Mouse (Mus musculus): ENCODE measurements at regions not wholly inside any gene's neighbourhood (a gene's known extent, or its start where the extent isn't known, plus 50 kb on each side); places are given as distances from the start of the nearest gene placed in this dataset.

GRCm38 (mm10) chr1:91744701-91745100, 56.6 kb upstream of the Twist2 start:
- no peaks in the 10 kb centered on the region for H3K4me1 ChIP-seq (replicated peaks; ENCODE audit: low read depth, low read length)
- no peaks in the 10 kb centered on the region for H3K36me3 ChIP-seq (ENCODE audit: insufficient read depth, low read length)
- H3K9me3 ChIP-seq (ENCODE audit: low read length) = no peaks in the 10 kb centered on the region
- TF ChIP-seq CTCF (conservative IDR thresholded peaks at IDR 0.05; ENCODE audit: low read length) (no peak), POU5F1 (IDR thresholded peaks at IDR 0.05; ENCODE audit: borderline replicate concordance, low read length) (no peak), NANOG (IDR thresholded peaks at IDR 0.05; ENCODE audit: borderline replicate concordance, low read length) (no peak)
- no peak overlapping the region for H3K4me3 ChIP-seq (replicated peaks; ENCODE audit: low read length)
- H3K27me3 ChIP-seq (ENCODE audit: insufficient read depth, low read length) = peaks cover 36% of the 10 kb centered on the region

DNA sequence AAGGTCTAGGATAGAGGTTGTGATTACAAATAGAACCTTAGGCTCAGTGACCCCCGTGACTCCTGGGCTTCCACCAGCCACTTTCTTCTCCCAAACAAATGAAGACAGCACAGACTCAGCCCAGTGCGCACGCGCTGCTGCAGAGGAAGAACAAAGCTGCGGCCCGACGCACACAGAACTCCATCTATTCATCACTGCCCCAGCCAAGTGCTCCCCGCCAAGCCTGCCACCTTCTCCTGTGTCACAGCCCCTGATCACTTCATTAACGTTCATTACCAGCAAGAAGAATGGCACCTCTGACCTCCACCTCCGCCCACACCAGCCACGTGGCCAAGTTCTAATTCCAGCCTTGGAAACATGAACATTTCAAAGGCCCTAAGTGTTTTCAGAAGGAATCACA, 53.7 kb upstream of the Twist2 start:
- Histone ChIP-seq H3K4me3 (replicated peaks; ENCODE audit: low read length) (no peak overlapping the region), H3K27me3 (ENCODE audit: insufficient read depth, low read length) (peaks cover 32% of the 10 kb centered on the region), H3K9me3 (ENCODE audit: low read length) (no peaks in the 10 kb centered on the region), H3K36me3 (ENCODE audit: insufficient read depth, low read length) (no peaks in the 10 kb centered on the region), H3K4me1 (replicated peaks; ENCODE audit: low read depth, low read length) (no peaks in the 10 kb centered on the region)
- TF ChIP-seq CTCF (conservative IDR thresholded peaks at IDR 0.05; ENCODE audit: low read length) = no peak
- no peak for TF ChIP-seq NANOG (IDR thresholded peaks at IDR 0.05; ENCODE audit: borderline replicate concordance, low read length)
- TF ChIP-seq POU5F1 (IDR thresholded peaks at IDR 0.05; ENCODE audit: borderline replicate concordance, low read length) = no peak
